Mouse (Mus musculus) adrenal gland, postnatal 25 days (tissue): Measurements from ENCODE around the gene Atp1a4. TPM values are rescaled to one million over a fixed set of nuclear protein-coding genes. Genes with fewer than 3 reads are reported as not detected.

Experiments
- DNase-seq: peaks from one replicate; pipeline ENCODE4 v3.0.0; 2021; ENCODE audit warnings: mixed read lengths
- total RNA-seq: library from RNA; stranded (reverse); gene quantifications from 2 replicates; pipeline ENCODE4 v1.2.3, GENCODE M21; 2021

Gene Atp1a4
- total RNA-seq, 1 experiment from 2014 or later: 0.88 TPM

- DNase-seq: no peak
Observed at GRCm38 (mm10) chr1:172197851-172198250, 60.4 kb downstream of the Atp1a4 start.

GRCm38 (mm10) chr1:172197146-172197545 lies 61.1 kb downstream of the Atp1a4 start:
- no peak for DNase-seq

- DNase-seq: no peak
Observed at GRCm38 (mm10) chr1:172194435-172194834, 63.8 kb downstream of the Atp1a4 start.

GRCm38 (mm10) chr1:172192217-172192616 lies 66.0 kb downstream of the Atp1a4 start:
- no peak for DNase-seq

- no peak for DNase-seq
Observed at GRCm38 (mm10) chr1:172191578-172191977, 66.6 kb downstream of the Atp1a4 start.

GRCm38 (mm10) chr1:172188891-172189290 lies 69.3 kb downstream of the Atp1a4 start:
- DNase-seq: no peak

- DNase-seq: no peak
Observed at GRCm38 (mm10) chr1:172186401-172187289, 71.6 kb downstream of the Atp1a4 start.

GRCm38 (mm10) chr1:172183915-172184314 lies 74.3 kb downstream of the Atp1a4 start:
- no peak for DNase-seq

- DNase-seq: no peak
Observed at GRCm38 (mm10) chr1:172183056-172183455, 75.2 kb downstream of the Atp1a4 start.

- DNase-seq: no peak
Observed at GRCm38 (mm10) chr1:172181777-172182176, 76.4 kb downstream of the Atp1a4 start.

- no peak for DNase-seq
Observed at GRCm38 (mm10) chr1:172180881-172181280, 77.3 kb downstream of the Atp1a4 start.

- DNase-seq: no peak
Observed at GRCm38 (mm10) chr1:172179102-172179501, 79.1 kb downstream of the Atp1a4 start.

GRCm38 (mm10) chr1:172177791-172178190 lies 80.4 kb downstream of the Atp1a4 start:
- DNase-seq: no peak

Other genes starting within 250 kb of the Atp1a4 start
- gene Vangl2, start 230.0 kb downstream of the Atp1a4 start, total RNA-seq: 2.8 and 7.4 TPM in 2 replicates
- not detected in 2 replicates for gene Nhlh1, start 200.8 kb downstream of the Atp1a4 start, total RNA-seq
- gene Copa, start 175.9 kb downstream of the Atp1a4 start, total RNA-seq: 184 and 190 TPM in 2 replicates
- 101 and 117 TPM in 2 replicates for gene Ncstn, start 175.6 kb downstream of the Atp1a4 start, total RNA-seq
- gene Pex19, start 131.7 kb downstream of the Atp1a4 start, total RNA-seq: 106 and 158 TPM in 2 replicates
- 130 and 169 TPM in 2 replicates for gene Dcaf8, start 110.3 kb downstream of the Atp1a4 start, total RNA-seq
- 48.3 and 52.1 TPM in 2 replicates for gene Pea15a, start 51.6 kb downstream of the Atp1a4 start, total RNA-seq
- 1.00 TPM in 1 of 2 replicates, not detected in the other for gene Casq1, start 38.5 kb downstream of the Atp1a4 start, total RNA-seq
- gene Igsf8, start 3.2 kb upstream of the Atp1a4 start, total RNA-seq: 33.7 and 48.7 TPM in 2 replicates
- gene Atp1a2, start 39.6 kb upstream of the Atp1a4 start, total RNA-seq: 110 and 122 TPM in 2 replicates
- 0.18 TPM in 1 of 2 replicates, not detected in the other for gene Kcnj9, start 70.9 kb upstream of the Atp1a4 start, total RNA-seq
- gene Kcnj10, start 82.8 kb upstream of the Atp1a4 start, total RNA-seq: 0.39 and 0.48 TPM in 2 replicates
- gene Pigm, start 118.1 kb upstream of the Atp1a4 start, total RNA-seq: 11.8 and 13.1 TPM in 2 replicates
- 1.9 and 3.4 TPM in 2 replicates for gene Slamf9, start 216.9 kb upstream of the Atp1a4 start, total RNA-seq
- gene Igsf9, start 223.4 kb upstream of the Atp1a4 start, total RNA-seq: 2.9 and 3.6 TPM in 2 replicates
- 80.7 and 88.8 TPM in 2 replicates for gene Tagln2, start 241.6 kb upstream of the Atp1a4 start, total RNA-seq